Mouse (Mus musculus): ENCODE data around the gene Ctsa.
"Not testable (repeated sequence)": the region's sequence is repeated elsewhere in the genome, so short reads cannot be mapped to it uniquely, and the experiment has no call there.

Ctsa gene

DNA sequence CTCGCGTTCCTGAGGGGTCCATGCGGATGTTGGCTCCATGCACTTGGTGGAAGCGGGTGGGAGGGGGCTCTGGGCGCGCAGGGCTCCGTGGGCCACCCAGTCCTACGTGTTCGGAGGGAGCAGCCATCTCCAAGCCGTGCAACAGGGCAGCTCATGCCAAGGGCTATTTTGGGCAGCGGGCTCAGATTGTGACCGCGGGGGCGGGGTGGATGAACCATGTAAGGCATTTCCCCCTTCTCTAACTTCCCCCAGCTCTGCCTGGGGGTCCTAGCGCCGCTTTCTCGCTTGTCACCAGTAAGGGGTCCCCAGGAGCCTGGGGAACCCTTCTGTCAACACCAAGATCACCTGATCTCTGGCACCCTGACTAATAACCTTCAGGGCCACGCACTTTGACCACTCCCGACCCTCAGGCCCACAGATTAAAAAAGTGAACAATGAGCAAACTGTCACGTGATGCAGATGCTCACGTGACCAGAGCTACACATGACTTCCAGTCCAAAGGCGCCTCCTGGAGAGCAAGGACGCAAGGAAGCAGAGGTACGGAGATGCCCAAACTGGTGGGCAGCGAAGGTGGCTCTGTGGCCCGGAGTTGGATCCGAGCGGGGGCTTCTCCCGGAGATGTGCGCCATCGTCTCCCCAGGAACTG, 764 bp downstream of the Ctsa start, which contains the start of gene Neurl2:
Gene Neurl2 (minus strand): TSS at position 143 of the 646 bp plus-strand sequence.
- in situ Hi-C loops (cut with MboI; ENCODE audit: unreplicated experiment in 2 of 2): loop anchor here (5.0 kb wide), 4 partner anchors 39 to 79 kb away; partner anchors contain the start of genes Pcif1 (in 1 of the 2) and Zfp335 (in 1 of the 2)

DNA sequence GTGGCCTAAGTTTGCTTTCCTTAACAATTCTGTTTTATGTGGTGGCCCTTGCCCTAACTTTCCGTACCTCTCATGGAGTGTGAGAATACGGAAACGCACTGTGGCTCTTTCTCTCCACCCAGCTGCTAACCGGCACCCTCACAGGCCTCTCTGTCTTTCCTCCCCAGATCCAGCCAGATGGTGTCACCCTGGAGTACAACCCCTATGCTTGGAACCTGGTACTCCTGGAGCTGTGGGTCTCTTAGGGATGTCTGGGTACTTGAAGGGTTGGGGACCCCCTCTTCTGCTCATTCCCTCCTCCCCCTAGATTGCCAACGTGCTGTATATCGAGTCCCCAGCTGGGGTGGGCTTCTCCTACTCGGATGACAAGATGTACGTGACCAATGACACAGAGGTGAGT, 1.9 kb downstream of the Ctsa start:
- in situ Hi-C loops (cut with MboI; ENCODE audit: unreplicated experiment in 2 of 2): loop anchor here (5.0 kb wide), 4 partner anchors 38 to 78 kb away; partner anchors contain the start of genes Pcif1 (in 1 of the 2) and Zfp335 (in 1 of the 2)

DNA sequence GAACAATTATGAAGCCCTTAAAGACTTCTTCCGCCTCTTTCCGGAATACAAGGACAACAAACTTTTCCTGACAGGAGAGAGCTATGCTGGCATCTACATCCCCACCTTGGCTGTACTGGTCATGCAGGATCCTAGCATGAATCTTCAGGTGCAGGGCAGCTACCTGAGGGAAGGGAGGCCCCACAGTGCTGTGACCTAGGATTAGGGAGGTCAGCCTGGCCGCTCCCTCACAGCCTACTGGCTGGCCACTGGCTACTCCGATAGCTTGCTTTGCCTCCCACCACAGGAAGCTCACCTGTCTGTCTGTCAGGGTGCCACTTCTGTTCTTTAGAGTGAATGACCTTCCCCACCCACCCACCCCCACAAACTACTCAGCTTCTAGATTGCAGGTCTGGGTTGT, 2.5 kb downstream of the Ctsa start:
- in situ Hi-C loops (cut with MboI; ENCODE audit: unreplicated experiment in 2 of 2): no loop called here

DNA sequence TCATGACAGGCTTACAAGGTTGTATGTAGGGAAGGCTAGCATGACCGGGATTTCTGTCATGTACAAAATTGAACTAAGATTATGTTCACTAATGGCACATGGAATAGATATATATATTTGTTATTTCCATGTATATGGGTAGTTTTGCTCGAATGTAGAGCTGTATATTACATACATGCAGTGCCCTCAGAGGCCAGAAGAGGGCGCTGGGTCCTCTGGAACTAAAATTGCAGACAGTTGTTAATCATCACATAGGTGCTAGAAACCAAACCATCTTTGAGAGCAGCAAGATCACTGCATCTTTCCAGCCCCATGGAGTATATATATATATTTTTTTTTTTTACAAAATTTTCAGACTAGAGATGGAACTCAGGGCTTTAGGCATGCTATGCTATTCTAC, 13.1 kb downstream of the Ctsa start:
- in situ Hi-C loops (cut with MboI; ENCODE audit: unreplicated experiment in 2 of 2): no loop called here

DNA sequence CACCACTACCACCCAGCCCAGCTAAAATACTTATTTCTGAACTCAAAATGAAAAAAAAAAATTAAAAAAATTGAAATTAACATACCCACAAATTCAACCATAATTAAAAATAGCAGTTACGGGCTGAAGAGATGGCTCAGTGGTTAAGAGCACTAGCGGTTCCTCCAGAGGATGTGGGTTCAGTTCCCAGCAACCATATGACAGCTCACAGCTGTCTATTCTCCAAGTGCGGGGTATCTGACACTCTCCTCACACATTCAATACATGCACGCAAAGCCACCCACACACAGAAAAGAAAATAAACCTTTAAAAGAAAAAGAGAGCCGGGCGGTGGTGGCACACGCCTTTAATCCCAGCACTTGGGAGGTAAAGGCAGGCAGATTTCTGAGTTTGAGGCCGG, 17.4 kb downstream of the Ctsa start:
- in situ Hi-C loops (cut with MboI; ENCODE audit: unreplicated experiment in 2 of 2): no loop called here

DNA sequence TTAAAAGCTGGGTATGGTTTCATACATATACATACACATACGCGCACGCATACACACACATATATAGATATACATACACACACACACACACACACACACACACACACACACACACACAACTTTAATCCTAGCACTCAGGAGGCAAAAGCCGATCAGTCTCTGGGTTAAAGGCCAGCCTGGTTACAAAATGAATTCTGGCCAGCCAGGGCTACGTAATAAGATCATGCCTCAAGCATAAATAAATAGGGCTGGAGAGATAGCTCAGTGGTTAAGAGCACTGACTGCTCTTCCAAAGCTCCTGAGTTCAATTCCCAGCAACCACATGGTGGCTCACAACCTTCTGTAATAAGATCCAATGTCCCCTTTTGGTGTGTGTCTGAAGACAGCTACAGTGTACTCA, 22.9 kb downstream of the Ctsa start:
- in situ Hi-C loops (cut with MboI; ENCODE audit: unreplicated experiment in 2 of 2): not testable (repeated sequence)

DNA sequence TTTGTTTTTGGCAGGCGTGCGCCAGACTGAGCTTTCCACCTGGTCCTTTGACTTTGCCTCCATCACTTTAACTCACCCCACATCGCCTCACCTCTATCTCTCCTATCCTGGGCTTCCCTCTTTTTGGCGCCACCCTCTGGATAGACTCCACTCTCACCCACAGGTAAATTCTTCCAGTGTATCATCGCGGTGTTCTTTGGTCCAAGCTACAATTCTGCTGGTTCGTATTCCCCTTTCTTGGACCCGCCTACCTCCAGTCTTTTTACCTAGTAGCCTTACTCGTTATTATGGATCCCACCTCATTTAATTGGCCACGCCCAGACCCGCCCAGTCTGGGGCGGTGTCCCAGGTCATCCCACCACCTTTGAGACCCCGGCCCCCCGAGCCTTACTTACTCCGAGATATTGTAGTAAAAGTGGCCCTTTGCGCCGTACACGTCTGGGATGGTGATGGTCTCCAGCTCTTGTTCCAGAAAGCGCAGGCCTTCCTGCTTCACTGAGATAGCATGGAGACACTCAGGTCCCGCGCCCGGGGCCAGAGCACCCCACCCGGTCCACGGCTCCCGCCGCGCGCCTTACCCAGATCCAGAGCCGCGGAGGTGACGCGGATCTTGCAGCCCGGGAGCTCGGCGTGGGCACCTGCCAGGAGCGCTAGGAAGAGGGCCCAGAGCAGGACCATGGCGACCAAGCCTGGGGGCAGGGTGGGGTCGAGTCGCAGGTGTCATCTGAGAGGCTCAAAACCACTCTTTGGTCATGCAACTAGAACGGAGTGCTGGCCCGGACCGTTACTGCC, 23.8 kb downstream of the Ctsa start:
- in situ Hi-C loops (cut with MboI; ENCODE audit: unreplicated experiment in 2 of 2): no loop called here

DNA sequence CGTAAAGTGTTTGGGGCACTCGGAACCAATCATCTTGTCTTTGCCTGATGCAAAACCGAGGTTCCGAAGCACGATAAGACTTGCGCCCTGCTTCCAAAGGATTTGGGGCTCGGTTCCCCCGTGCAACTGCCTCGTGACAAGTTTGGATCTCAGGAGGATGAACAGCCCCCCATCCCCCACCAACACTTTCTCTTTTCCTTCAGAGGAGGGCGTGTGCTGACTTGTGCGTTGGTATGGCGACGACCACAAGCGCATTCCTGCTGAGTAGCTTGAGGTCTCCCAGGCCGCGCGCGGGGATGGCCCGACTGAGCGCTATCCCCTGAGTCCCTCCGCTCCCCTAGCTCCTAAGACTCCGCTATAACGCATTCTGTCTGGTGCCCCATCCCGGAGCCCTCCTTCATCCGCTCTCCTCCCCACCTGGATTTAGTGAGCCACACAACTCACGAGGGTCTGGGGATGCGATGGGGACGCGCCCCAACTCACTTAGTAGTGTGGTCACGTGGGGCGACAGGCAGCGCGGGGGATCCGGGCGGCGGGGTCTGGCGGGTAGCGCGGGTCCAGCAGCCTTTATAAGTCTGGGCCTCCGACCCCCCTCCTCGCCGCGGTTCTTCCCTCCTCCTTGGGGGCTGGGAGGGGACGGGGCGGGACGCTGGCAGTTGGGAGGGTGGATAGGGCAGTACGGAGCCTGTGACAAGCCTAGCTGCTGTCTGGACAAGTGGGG, 24.6 kb downstream of the Ctsa start, which contains the start of gene Pltp:
Gene Pltp (minus strand): TSS at position 611 of the 721 bp plus-strand sequence.
- in situ Hi-C loops (cut with MboI; ENCODE audit: unreplicated experiment in 2 of 2): no loop called here

DNA sequence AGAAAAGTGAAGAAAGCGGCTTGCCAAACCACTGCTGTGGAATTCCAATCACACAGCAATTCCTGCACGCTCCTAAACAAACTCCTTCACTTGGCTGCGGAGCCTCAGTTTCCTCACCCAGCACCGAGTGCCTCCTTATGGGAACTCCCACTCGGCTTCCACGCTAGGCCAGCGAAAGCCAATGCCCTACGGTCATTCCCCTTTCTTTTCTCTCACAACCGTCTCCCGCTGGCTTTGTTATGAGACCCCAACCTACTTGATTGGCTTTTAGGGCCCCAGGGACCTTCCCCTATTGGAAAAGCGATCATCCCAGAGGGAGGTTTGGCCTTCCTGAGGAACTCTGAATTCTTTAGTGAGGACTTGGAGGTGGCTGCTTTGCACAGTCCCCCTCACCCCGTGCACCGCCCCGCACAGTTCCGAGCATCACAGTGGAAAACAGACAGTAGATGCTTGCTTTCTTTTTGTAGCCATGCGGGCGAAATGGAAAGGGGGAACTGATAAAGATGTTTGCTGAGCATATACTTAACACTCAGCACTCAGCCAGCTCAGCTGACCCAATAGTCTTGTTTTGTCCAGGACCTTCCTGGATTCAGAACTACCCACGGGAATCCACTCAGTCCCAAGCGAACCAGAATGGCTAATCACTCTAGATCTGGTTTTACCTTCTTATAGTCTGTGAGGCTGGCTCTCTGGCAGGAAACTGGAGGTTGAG, 25.3 kb downstream of the Ctsa start:
- in situ Hi-C loops (cut with MboI; ENCODE audit: unreplicated experiment in 2 of 2): no loop called here

DNA sequence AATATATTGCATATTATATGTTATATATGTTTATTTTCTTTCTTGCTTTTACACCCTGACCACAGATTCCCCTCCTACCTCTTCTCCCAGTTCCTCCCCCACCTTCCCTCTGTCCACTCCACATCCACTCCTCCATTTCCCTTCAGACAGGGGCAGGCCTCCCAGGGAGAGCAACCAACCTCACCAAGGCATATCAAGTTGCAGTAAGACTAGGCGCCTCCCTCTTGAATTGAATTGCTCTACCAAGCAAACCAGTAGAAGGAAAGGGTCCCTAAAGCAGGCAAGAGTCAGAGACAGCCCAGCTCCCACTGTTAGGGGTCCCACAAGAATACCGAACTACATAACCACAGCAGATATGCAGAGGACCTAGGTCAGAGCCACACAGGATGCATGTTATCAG, 26.5 kb downstream of the Ctsa start:
- in situ Hi-C loops (cut with MboI; ENCODE audit: unreplicated experiment in 2 of 2): no loop called here

DNA sequence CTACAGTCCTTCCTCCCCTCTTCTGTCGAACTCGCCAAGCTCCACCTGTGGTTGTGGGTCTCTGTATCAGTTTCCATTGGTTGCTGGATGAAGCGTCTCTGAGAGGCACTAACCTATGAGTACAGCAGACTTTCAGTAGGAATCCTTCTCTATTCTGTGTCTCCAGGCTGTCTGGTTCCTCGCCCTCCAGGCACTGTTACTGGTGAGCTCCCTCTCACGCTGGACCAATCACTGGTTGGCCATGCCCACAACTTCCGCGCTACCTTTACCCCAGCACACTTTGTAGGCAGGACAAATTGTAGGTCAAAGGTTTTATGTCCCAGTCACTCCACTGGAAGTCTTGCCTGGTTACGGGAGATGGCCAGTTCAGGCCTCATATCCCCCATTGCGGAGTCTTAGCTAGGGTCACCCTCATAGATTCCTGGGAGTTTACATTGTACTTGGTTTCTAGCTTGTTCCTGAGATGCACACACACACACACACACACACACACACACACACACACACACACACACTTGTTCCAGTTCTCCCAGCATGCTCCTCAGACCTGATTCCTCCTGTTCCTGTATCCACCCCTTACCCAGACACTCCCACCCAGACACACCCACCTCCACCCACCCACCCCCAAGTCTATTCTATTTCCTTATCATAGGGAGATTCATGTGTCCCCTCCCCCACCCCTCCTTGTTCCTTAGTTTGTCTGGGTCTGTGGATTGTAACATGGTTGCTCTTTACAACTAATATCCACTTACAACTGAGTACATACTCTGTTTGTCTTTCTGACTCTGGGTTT, 27.2 kb downstream of the Ctsa start:
- in situ Hi-C loops (cut with MboI; ENCODE audit: unreplicated experiment in 2 of 2): no loop called here

DNA sequence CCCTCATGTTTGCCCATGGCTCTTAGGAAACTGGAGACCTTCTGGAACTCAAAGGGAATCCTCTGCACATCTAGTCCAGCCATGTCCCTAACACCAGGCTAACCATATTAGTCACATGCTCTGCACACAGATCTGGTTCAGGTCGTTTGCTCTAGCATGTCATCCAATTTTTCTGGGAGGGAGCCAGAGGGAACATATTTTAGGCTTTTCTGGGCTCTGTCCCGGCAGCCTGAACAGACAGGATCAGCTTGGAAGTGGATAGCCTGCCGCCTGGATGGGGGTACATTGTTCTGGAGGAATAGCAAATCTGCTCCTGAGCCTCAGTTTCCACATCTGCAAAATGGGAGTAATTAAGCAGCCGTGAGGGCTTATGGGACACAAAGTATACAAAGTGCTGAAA, 28.4 kb downstream of the Ctsa start:
- in situ Hi-C loops (cut with MboI; ENCODE audit: unreplicated experiment in 2 of 2): no loop called here

DNA sequence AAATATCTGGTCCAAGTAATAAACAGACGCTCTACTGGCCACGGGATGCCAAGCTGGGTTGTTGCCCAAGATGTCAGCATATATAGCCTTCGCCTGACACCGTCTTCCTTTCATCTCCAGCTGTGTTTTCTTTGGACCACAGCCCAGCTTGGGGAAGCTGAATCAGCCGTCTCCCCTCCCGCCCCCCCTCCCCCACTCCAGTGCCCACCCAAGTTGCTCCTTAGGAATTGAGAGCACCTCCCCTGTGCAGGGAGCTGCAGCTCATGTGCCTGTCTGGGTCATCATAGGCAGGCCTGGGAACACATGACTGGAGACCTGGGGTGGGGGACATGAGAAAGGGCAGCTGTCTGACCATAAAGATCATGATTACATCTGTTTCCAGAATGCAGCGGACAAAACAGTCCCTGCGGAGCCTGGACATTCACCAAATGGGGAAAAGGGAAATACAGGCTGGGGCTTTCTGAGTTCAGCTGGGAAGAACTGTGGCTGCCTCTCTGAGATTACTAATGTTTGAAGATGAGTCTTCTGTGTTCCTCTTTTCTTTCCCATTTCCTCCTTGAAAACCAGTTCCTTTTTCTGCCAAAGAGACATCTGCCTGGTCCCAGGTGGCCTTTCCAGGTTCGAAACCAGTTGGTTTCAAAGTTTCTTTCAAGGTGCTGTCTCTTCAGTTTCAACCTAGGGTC, 29.6 kb downstream of the Ctsa start:
- in situ Hi-C loops (cut with MboI; ENCODE audit: unreplicated experiment in 2 of 2): no loop called here

DNA sequence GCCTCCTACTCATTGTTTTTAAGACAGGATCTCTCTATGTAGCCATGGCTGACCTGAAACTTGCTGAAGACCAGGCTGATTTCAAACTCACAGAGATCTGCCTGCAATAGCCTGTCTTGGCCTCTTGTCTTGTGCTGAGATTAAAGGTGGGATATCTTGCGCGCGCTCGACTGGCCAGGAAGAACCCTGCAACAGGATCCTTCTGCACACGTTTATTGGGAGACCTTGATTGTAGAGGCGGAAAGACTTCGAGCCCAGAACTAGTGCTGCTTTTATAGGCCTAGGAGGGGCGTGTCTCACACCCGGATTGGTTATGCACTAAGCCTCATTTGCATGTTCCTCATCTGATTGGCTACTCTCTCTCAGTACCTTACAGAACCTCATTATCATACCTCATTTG, 30.7 kb downstream of the Ctsa start:
- in situ Hi-C loops (cut with MboI; ENCODE audit: unreplicated experiment in 2 of 2): not testable (repeated sequence)

DNA sequence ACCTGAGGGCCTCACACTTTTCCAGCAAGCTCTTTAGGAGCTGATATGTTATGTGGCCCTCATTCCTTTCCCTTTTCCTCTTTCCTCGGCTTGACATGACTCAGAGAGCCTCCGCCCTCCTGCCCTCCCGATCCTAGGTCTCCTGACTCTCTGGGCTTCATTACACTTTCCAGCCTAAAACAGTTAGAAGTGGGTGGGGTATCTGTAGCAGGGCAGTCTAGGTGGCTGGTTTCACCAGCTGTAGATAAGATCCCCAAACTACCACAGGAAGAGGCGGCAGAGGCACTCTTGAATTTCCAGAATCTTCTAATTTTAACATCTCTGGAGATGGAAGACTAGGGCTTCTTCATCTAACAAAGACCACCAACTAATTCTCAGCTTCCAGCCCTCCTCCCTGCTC, 31.9 kb downstream of the Ctsa start:
- in situ Hi-C loops (cut with MboI; ENCODE audit: unreplicated experiment in 2 of 2): no loop called here

DNA sequence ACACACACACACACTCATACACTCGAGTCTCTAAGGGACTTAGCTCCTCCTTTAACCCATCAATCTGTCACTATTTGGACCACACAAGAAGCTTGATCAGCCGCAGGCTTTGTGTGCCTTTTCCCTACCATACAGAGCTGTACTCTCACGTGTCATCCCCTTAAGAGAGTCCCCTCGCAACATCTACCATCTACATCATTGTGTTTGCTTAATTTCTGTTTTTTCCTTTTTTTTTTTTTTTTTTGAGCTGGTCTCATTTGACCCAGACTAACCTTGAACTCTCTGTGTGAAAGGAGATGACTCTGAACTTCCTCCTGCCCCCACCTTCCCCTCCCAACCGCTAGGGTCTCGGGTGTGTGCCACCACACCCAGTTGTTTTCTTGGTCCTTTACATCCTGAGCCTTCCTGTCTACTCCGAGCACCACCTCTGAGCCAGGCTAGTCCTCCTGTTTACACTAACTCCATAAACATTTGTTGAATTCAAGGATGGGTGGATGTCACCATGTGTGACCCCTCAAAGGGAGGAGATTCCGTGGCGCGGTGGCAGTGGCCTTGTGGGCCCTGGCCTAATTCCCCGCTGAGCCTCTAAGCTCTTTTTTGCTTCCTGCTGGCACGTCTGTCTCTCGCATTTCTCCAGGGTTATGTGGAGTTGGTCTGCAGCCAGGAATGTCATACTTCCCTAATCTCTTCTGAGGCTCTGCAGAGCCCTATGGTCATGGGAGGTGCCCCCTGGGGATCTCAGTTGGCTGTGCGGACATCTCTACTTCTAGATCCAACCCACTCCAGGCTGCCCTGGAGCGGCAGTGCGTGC, 34.3 kb downstream of the Ctsa start:
- in situ Hi-C loops (cut with MboI; ENCODE audit: unreplicated experiment in 2 of 2): no loop called here

DNA sequence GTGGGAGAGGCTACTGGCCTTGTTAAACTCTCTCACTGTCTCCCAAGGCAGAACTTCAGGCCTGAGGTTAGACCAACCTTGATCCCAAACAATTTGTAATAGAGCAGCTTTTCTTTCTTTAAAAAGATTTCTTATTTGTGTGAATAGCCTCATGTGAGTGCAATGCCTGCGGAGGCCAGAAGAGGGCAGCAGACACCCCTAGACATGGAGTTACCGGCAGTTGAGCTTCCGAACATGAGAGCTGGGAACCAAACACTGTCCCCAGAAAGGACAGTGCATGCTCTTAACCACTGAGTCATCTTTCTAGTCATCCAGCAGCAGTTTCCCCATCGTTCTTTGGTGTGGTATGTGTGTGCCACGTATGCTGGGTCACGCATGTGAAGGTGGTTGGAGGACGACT, 34.9 kb downstream of the Ctsa start:
- in situ Hi-C loops (cut with MboI; ENCODE audit: unreplicated experiment in 2 of 2): no loop called here

DNA sequence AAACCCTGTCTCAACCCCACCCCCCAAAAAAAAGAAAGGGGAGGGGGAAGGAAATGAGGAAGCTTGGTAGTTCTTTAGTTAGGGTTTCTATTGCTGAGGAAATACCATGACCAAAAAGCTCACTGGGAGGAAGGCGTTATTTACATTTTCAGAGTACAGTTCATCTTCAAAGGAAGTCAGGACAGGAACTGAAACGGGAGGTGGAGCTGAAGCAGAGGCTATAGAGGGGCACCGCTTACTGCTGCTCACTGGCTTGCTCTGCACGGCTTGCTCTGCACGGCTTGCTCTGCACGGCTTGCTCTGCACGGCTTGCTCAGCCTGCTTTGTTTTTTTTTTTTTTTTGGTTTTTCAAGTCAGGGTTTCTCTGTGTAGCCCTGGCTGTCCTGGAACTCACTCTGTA, 35.8 kb downstream of the Ctsa start:
- in situ Hi-C loops (cut with MboI; ENCODE audit: unreplicated experiment in 2 of 2): no loop called here

All from v-Abl transformed pro-B cells (cell line).